Mouse (Mus musculus): ENCODE data around the gene Arrb2. TPM values are rescaled to one million over a fixed set of nuclear protein-coding genes. Genes with fewer than 3 reads are reported as not detected.
A peak's percentile ranks its signal among the peaks of the same experiment; 100 is the strongest.
"Not testable (repeated sequence)": the region's sequence is repeated elsewhere in the genome, so short reads cannot be mapped to it uniquely, and the experiment has no call there.

Gene Arrb2
- polyA plus RNA-seq, 1 experiment from 2014 or later = 28.8 TPM

DNA sequence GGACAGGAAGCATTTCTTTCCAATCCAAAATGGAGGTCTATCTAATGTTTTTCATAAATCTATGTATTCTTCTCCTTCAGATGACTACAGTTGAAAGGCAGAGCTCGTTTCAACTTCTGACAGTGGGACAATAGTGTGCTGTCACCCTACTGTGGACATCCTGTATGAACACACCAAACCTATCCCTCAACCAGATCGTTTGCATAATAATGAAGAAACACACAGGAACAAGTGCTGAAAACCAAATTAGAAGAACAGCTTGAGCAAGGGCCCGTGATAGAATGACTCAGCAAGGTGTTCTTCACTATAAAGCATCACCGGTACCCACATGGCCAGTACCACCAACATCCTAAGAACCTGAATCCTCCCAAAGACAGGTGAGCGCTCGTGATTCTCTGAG, 5.8 kb upstream of the Arrb2 start:
- not testable (repeated sequence) for H3K36me3 ChIP-seq; H3K4me2 ChIP-seq (replicated peaks); H3K27me3 ChIP-seq; H3K27ac ChIP-seq (replicated peaks); H3K4me3 ChIP-seq (replicated peaks); H3K4me1 ChIP-seq; H3K9ac ChIP-seq; H3K9me3 ChIP-seq (replicated peaks); ATAC-seq (ENCODE audit: insufficient number of reproducible peaks, low FRiP score, low TSS enrichment, low read depth)
- 75% methylated on average over 6 of the region's 6 CpGs for WGBS

DNA sequence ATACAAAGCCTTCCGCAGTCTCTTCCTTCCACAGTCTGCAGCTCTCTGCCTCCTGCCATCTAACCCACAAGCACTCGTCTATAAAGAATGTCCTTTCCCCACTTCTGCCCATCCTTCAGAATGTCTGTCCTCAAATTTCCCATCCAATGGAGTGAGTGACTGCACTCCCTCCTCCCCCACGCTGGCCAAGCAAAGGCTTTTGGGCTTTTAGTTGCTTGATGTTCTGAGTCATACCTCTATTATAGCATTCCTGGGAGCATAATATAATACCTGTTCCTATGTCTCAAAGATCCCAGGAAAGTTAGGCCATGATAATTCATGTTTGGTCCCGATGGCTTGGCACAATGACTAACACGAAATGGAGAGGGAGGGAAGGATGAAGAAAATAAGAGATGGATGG, 861 bp upstream of the Arrb2 start:
- peak overlapping the region; percentile 75 for H3K4me2 ChIP-seq (replicated peaks)
- 25% methylated on average over 5 of the region's 5 CpGs for WGBS
- H3K4me1 ChIP-seq = peaks cover 26% of the 10 kb centered on the region
- peak overlapping the region; percentile 83 for H3K4me3 ChIP-seq (replicated peaks)
- ATAC-seq (ENCODE audit: insufficient number of reproducible peaks, low FRiP score, low TSS enrichment, low read depth) = no peak
- H3K9me3 ChIP-seq (replicated peaks) = no peaks in the 10 kb centered on the region
- H3K9ac ChIP-seq = no peak overlapping the region
- H3K27ac ChIP-seq (replicated peaks) = peak overlapping the region; percentile 88
- H3K36me3 ChIP-seq = peaks cover 3% of the 10 kb centered on the region; the same call in 1 of the 2 replicates
- H3K27me3 ChIP-seq = no peaks in the 10 kb centered on the region

DNA sequence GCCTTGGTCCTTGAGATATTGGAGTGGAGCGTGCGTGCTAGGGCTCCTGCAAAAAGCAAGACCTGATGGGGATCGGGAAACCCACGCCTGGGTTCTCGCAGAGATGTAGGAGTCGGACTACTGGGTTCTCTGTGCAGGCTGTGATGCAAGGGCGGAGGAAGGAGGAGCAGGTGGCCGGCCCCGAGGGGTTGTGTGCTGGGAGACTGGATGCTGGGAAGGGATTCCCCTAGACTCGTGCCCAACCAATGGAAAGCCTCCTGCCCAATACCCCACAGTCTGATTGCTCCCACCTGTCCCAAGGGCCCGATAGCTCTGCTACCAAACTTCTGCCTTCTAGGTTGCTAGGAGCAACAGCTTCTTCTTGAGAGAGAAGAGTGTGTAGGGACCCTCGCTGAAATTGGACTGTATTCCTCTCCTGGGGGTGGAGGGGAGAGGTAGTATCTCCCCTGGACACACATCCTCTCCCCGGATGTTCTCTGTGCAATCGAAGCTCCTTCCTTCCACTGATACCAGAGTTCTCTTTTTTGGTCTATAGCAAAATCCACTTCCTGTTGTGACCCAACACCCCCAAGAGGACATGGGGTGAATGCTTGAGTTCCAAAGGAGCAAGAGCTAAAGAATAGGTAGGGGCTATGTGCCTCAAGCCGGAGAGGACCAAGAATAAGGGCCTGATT, 597 bp downstream of the Arrb2 start:
- Histone ChIP-seq H3K9ac (peak overlapping the region; percentile 82), H3K4me1 (peaks cover 26% of the 10 kb centered on the region)

DNA sequence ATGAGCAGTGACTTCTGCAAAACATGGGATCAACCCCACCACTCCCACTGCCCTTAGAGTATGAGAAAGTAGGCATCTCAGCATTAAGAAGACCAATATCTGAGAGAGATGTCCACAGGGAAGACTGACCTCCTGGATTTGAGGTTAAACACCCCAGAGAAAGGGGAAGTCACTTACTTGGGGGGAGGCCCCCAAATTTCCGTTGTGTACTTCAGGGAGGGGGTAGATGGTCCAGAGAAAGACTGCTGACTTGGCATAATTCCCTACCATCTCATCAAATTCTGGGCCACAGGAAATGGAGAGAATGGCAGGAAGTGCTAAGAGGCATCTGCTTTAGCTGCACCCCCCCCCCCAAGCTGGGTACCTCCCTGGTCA, 1.1 kb downstream of the Arrb2 start:
- no peaks in the 10 kb centered on the region for H3K27me3 ChIP-seq
- no peak for ATAC-seq (ENCODE audit: insufficient number of reproducible peaks, low FRiP score, low TSS enrichment, low read depth)
- peak overlapping the region; percentile 75 for H3K4me2 ChIP-seq (replicated peaks)
- peaks cover 26% of the 10 kb centered on the region for H3K4me1 ChIP-seq
- H3K9ac ChIP-seq = peak overlapping the region; percentile 82
- no peaks in the 10 kb centered on the region for H3K9me3 ChIP-seq (replicated peaks)
- 45% methylated on average over 1 of the region's 1 CpGs for WGBS
- no peak overlapping the region for H3K27ac ChIP-seq (replicated peaks)
- peaks cover 21% of the 10 kb centered on the region for H3K36me3 ChIP-seq
- H3K4me3 ChIP-seq (replicated peaks) = peak overlapping the region; percentile 83

More for the DNA sequence above, 597 bp downstream of the Arrb2 start:
- Histone ChIP-seq H3K27ac (replicated peaks) (peak overlapping the region; percentile 88), H3K4me2 (replicated peaks) (peak overlapping the region; percentile 75), H3K9me3 (replicated peaks) (no peaks in the 10 kb centered on the region), H3K4me3 (replicated peaks) (peak overlapping the region; percentile 83), H3K27me3 (no peaks in the 10 kb centered on the region), H3K36me3 (peaks cover 18% of the 10 kb centered on the region)
- WGBS = 5% methylated on average over 15 of the region's 15 CpGs
- ATAC-seq (ENCODE audit: insufficient number of reproducible peaks, low FRiP score, low TSS enrichment, low read depth) = peak; percentile 44

DNA sequence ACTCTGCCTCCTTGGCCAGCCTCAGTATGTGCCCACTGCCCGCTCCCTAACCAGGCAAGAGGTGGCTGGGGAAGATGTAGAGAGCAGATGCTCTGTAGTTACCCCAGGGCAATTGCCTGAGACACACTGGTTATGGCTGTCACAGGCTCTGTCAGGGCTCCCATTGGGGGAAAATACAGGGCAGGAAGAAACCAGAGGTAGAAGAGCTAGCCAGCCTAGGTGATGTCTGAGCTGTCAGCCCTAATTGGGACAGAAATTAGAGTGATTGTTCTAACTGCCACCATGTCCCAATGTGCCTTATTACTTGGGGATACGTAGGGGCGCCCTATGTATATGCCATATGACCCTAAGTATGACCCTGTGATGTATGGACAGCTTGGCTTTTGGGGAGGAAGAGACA, 1.5 kb downstream of the Arrb2 start:
- Histone ChIP-seq H3K4me1 (peaks cover 26% of the 10 kb centered on the region), H3K27me3 (no peaks in the 10 kb centered on the region), H3K27ac (replicated peaks) (no peak overlapping the region), H3K4me3 (replicated peaks) (peak overlapping the region; percentile 83; the same call in 1 of the 2 replicates), H3K36me3 (peaks cover 24% of the 10 kb centered on the region), H3K9me3 (replicated peaks) (no peaks in the 10 kb centered on the region), H3K9ac (no peak overlapping the region), H3K4me2 (replicated peaks) (peak overlapping the region; percentile 75)
- 88% methylated on average over 3 of the region's 3 CpGs for WGBS
- no peak for ATAC-seq (ENCODE audit: insufficient number of reproducible peaks, low FRiP score, low TSS enrichment, low read depth)

DNA sequence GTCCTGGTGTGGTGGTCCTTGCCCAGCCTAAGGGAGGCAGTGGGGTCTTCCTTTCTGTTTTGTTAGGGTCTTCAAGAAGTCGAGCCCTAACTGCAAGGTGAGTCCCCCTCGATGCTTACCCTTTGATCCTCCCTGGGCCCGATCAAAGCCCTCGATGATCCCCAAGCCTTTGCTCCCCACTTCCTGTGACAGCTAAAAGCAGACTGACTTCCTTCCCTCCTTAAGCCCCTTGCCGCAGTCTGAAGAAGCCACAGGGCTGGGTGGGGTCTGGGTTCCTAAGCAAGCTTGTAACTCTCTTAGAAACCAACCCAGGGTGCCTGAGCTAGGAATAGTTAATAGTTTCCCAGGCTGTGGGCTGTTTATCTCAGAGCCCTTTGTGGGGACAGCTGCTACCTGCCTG, 3.0 kb downstream of the Arrb2 start:
- ATAC-seq (ENCODE audit: insufficient number of reproducible peaks, low FRiP score, low TSS enrichment, low read depth) = no peak
- H3K4me1 ChIP-seq = peaks cover 26% of the 10 kb centered on the region
- H3K4me2 ChIP-seq (replicated peaks) = no peak overlapping the region
- no peaks in the 10 kb centered on the region for H3K27me3 ChIP-seq
- WGBS = 56% methylated on average over 5 of the region's 5 CpGs
- H3K9ac ChIP-seq = no peak overlapping the region
- H3K27ac ChIP-seq (replicated peaks) = no peak overlapping the region
- peaks cover 40% of the 10 kb centered on the region for H3K36me3 ChIP-seq
- H3K4me3 ChIP-seq (replicated peaks) = no peak overlapping the region
- no peaks in the 10 kb centered on the region for H3K9me3 ChIP-seq (replicated peaks)

DNA sequence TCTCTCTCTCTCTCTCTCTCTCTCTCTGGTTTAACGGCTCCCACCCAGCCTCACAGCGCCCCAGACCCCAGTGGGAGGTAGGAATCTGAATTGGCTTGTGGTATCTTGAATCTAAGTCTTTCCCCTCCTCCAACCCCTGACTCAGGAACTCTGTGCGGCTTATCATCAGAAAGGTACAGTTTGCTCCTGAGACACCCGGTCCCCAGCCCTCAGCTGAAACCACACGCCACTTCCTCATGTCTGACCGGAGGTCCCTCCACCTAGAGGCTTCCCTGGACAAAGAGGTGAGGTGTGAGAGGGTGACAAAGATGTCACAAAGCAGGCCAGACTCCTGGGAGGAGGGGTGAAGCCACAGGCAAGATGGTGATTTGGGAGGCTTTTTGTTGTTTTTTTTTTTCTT, 5.0 kb downstream of the Arrb2 start:
- Histone ChIP-seq H3K4me3 (replicated peaks) (no peak overlapping the region), H3K4me1 (peaks cover 19% of the 10 kb centered on the region), H3K9ac (no peak overlapping the region), H3K27ac (replicated peaks) (no peak overlapping the region), H3K36me3 (peaks cover 47% of the 10 kb centered on the region), H3K9me3 (replicated peaks) (no peaks in the 10 kb centered on the region), H3K4me2 (replicated peaks) (no peak overlapping the region), H3K27me3 (no peaks in the 10 kb centered on the region)
- ATAC-seq (ENCODE audit: insufficient number of reproducible peaks, low FRiP score, low TSS enrichment, low read depth) = no peak
- whole genome bisulfite sequencing = 78% methylated on average over 6 of the region's 6 CpGs

DNA sequence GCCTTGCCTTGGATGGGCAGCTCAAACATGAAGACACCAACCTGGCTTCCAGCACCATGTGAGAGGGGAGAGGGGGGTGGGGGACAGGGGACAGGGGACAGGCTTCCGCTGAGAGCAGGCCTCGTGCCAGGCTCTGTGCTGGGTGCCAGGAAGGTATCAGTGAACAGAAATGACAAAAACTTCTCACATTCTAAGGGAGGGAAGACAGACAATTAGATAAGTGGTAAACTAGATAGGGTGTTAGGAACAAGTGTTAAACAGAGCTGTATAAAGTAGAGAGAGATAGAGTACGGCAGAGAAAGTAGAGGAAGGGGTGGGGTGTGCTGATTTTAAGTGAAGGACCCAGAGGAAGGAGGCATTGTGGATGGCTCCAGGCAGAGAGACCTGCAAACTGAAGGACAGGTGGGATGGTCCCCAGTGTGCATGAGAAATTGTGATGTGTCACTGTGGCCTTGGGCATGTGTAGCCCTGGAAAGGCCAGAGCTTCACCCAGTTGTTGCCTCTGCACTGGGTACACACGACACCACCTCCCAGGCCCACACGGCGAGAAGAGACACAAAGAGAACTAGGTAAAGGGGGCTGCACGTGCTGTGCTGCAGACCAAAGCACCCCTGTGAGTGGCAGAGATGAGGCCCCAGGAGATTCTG, 6.4 kb downstream of the Arrb2 start:
- no peak overlapping the region for H3K9ac ChIP-seq
- H3K4me1 ChIP-seq = peaks cover 8% of the 10 kb centered on the region
- H3K27me3 ChIP-seq = no peaks in the 10 kb centered on the region
- H3K27ac ChIP-seq (replicated peaks) = no peak overlapping the region
- WGBS = 83% methylated on average over 7 of the region's 7 CpGs
- no peaks in the 10 kb centered on the region for H3K9me3 ChIP-seq (replicated peaks)
- peaks cover 47% of the 10 kb centered on the region for H3K36me3 ChIP-seq
- ATAC-seq (ENCODE audit: insufficient number of reproducible peaks, low FRiP score, low TSS enrichment, low read depth) = no peak
- no peak overlapping the region for H3K4me3 ChIP-seq (replicated peaks)
- H3K4me2 ChIP-seq (replicated peaks) = no peak overlapping the region

DNA sequence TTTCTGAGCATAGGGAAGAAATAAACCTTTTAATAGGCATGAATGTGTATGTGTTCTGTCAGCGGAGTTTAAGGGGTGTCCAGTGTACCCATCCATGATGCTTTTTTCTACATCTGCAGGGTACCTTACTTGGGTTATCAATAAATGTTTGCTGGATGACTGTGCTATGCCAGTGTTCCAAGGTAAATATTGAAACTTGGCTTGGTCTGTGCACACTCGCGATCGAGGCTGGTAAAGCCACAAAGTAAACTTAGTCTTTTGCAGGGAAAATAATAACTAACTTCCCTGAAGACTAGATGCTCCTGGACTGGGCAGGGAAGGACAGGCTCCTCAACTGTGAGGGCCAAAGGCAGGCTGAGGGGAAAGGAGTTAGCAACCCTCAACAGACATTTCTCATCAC, 8.2 kb downstream of the Arrb2 start:
- Histone ChIP-seq H3K27me3 (no peaks in the 10 kb centered on the region), H3K4me2 (replicated peaks) (no peak overlapping the region), H3K4me1 (0 out of 2 replicates have a peak, but pooled peaks cover 2% of the 10 kb centered on the region), H3K36me3 (peaks cover 47% of the 10 kb centered on the region), H3K9me3 (replicated peaks) (no peaks in the 10 kb centered on the region), H3K9ac (no peak overlapping the region), H3K27ac (replicated peaks) (no peak overlapping the region), H3K4me3 (replicated peaks) (no peak overlapping the region)
- ATAC-seq (ENCODE audit: insufficient number of reproducible peaks, low FRiP score, low TSS enrichment, low read depth) = no peak
- WGBS = 99% methylated on average over 4 of the region's 4 CpGs

DNA sequence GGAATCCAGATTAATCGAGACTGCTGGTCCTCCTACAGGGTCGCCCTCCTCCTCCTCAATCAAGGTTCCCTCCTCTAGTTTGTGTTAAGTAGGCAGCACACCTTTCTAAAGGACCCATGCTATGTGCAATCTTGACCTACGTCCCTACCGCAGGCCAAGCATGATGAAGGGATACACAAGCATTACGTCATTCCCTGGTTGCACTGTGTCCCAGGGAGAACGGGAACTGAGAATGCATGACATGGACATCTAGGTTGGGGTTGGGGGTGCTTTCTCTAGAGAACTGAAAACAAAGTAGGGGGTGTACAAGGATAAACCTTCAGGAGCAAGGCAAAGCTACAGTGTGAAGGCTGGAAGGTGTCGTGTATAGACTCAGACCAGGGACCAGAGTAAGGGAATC, 9.4 kb downstream of the Arrb2 start:
- H3K27me3 ChIP-seq = no peaks in the 10 kb centered on the region
- ATAC-seq (ENCODE audit: insufficient number of reproducible peaks, low FRiP score, low TSS enrichment, low read depth) = no peak

DNA sequence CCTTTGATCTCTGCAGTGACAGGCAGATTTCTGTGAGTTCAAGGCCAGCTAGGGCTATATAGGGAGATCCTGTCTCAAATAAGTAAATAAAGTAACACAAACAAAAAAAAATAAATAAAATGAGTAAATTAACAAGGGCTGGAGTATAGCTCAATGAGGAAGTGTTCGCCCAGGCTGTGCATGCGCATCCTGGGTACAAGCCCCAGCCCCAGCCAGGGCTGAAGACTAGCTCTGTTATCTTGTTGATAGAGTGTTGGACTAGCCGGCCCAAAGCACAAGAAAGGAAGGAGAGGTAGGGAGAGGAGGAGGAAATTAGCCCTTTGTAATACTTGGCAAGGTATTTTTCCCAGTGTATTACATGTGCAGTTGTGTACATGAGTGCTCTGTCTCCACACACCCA, 11.5 kb downstream of the Arrb2 start:
- Histone ChIP-seq H3K4me3 (replicated peaks) (no peak overlapping the region), H3K27ac (replicated peaks) (no peak overlapping the region), H3K4me1 (no peaks in the 10 kb centered on the region), H3K4me2 (replicated peaks) (no peak overlapping the region), H3K36me3 (peaks cover 22% of the 10 kb centered on the region), H3K9me3 (replicated peaks) (no peaks in the 10 kb centered on the region), H3K9ac (no peak overlapping the region), H3K27me3 (no peaks in the 10 kb centered on the region)
- no peak for ATAC-seq (ENCODE audit: insufficient number of reproducible peaks, low FRiP score, low TSS enrichment, low read depth)
- WGBS = 85% methylated on average over 3 of the region's 3 CpGs

More for the DNA sequence above, 9.4 kb downstream of the Arrb2 start:
- no peaks in the 10 kb centered on the region for H3K4me1 ChIP-seq
- H3K27ac ChIP-seq (replicated peaks) = no peak overlapping the region
- H3K4me3 ChIP-seq (replicated peaks) = no peak overlapping the region
- H3K4me2 ChIP-seq (replicated peaks) = no peak overlapping the region
- H3K9ac ChIP-seq = no peak overlapping the region
- no peaks in the 10 kb centered on the region for H3K9me3 ChIP-seq (replicated peaks)
- peaks cover 40% of the 10 kb centered on the region for H3K36me3 ChIP-seq
- 86% methylated on average over 7 of the region's 7 CpGs for WGBS

DNA sequence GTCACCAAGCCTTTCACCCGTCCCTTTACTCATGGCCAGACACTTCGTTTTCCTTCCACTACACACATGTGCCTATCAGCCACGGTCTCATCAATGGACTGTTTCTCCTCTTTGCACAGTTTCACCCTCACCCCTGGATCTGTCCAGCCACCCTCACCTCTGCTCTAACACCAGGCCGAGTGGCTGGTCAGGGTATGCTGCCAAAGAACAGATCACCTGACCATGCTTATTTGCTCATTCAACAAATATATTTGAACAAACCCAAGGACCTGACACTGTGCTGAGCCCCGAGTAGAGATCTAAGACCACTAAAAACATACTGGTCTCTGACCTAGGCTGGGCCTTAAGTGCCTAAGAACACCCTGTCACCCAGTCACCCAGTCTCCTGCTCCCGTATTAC, 12.2 kb downstream of the Arrb2 start:
- Histone ChIP-seq H3K4me2 (replicated peaks) (no peak overlapping the region), H3K4me3 (replicated peaks) (no peak overlapping the region), H3K27ac (replicated peaks) (no peak overlapping the region), H3K36me3 (peaks cover 15% of the 10 kb centered on the region), H3K9ac (no peak overlapping the region), H3K27me3 (no peaks in the 10 kb centered on the region), H3K9me3 (replicated peaks) (no peaks in the 10 kb centered on the region), H3K4me1 (no peaks in the 10 kb centered on the region)
- no peak for ATAC-seq (ENCODE audit: insufficient number of reproducible peaks, low FRiP score, low TSS enrichment, low read depth)
- 78% methylated on average over 6 of the region's 6 CpGs for WGBS

All from embryonic facial prominence, embryonic 15.5 days (tissue).